Mouse (Mus musculus) megakaryocyte-erythroid progenitor cell, adult 5-6 weeks (primary cell): ENCODE results near the gene 4933424G06Rik. TPM values are rescaled to one million over a fixed set of nuclear protein-coding genes. Genes with fewer than 3 reads are reported as not detected.

Source experiments
- ATAC-seq: replicated peaks from 2 replicates; pipeline ENCODE4 v1.8.0; 2016; ENCODE audit warnings: mild to moderate bottlenecking, inconsistent platforms; ENCODE audit not compliant: severe bottlenecking, poor library complexity, low FRiP score, low TSS enrichment
- total RNA-seq, 2 experiments: library from RNA; stranded (forward) in 1 of 2; stranded (reverse) in 1 of 2; fragments of 200-1000, 215-1000 nt in 1 of 2; fragments of >200 nt in 1 of 2; fragmentation: Nextera tagmentation in 1 of 2; gene quantifications; 2 replicates each; pipeline ENCODE4 v1.2.3; 2014 to 2017

The 4933424G06Rik gene
- total RNA-seq, 2 experiments from 2014 or later: not detected

DNA sequence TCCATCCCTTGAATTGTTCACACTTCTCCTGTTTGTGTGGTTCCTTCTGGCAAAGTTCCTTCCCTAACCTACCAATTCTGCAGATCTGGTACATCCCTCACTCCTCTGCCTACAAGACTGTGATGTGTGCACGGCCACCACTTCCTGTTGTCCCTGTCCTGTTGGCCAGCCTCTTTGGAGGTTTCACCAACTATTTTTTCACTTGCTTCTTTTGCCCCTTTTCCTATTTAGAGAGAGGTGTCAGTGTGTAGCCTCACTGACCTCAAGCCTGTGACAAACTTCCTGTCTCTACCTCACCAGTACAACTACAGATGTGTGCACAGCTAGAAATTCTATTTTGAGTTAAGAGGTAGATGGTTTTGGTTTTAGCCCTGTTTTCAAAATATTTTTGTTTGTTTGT lies 97.1 kb downstream of the 4933424G06Rik start:
- no peak for ATAC-seq

Other genes with a start within 250 kb of the 4933424G06Rik start
- gene Cnnm4, start 238.5 kb upstream of the 4933424G06Rik start, total RNA-seq (2014; fragmentation: Nextera tagmentation): 2.7 and 3.3 TPM in 2 replicates
- gene Cnnm4, start 238.5 kb upstream of the 4933424G06Rik start, total RNA-seq (2017): 2.6 and 3.0 TPM in 2 replicates
- gene Cnnm3, start 198.3 kb upstream of the 4933424G06Rik start, total RNA-seq (2014; fragmentation: Nextera tagmentation): 12.6 and 15.9 TPM in 2 replicates
- gene Cnnm3, start 198.3 kb upstream of the 4933424G06Rik start, total RNA-seq (2017): 8.3 and 8.8 TPM in 2 replicates
- gene Ankrd23, start 173.3 kb upstream of the 4933424G06Rik start, total RNA-seq (2014; fragmentation: Nextera tagmentation): 2.5 and 10.5 TPM in 2 replicates
- 0.30 and 8.3 TPM in 2 replicates for gene Ankrd23, start 173.3 kb upstream of the 4933424G06Rik start, total RNA-seq (2017)
- gene Gm42417, start 170.7 kb upstream of the 4933424G06Rik start, total RNA-seq (2014; fragmentation: Nextera tagmentation): 2.4 TPM in 1 of 2 replicates, not detected in the other
- gene Gm42417, start 170.7 kb upstream of the 4933424G06Rik start, total RNA-seq (2017): 0.61 TPM in 1 of 2 replicates, not detected in the other
- gene Ankrd39, start 162.7 kb upstream of the 4933424G06Rik start, total RNA-seq (2014; fragmentation: Nextera tagmentation): 7.7 and 9.3 TPM in 2 replicates
- gene Ankrd39, start 162.7 kb upstream of the 4933424G06Rik start, total RNA-seq (2017): 3.1 and 4.0 TPM in 2 replicates
- gene Sema4c, start 151.8 kb upstream of the 4933424G06Rik start, total RNA-seq (2014; fragmentation: Nextera tagmentation): 0.17 and 1.6 TPM in 2 replicates
- 0.50 and 0.70 TPM in 2 replicates for gene Sema4c, start 151.8 kb upstream of the 4933424G06Rik start, total RNA-seq (2017)
- not detected in 2 replicates for gene Fam178b, start 27.0 kb upstream of the 4933424G06Rik start, total RNA-seq (2014; fragmentation: Nextera tagmentation)
- not detected in 2 replicates for gene Fam178b, start 27.0 kb upstream of the 4933424G06Rik start, total RNA-seq (2017)
- gene Cox5b, start 18.7 kb upstream of the 4933424G06Rik start, total RNA-seq (2014; fragmentation: Nextera tagmentation): 728 and 806 TPM in 2 replicates
- gene Cox5b, start 18.7 kb upstream of the 4933424G06Rik start, total RNA-seq (2017): 1,234 and 1,237 TPM in 2 replicates
- gene Actr1b, start 4.3 kb downstream of the 4933424G06Rik start, total RNA-seq (2014; fragmentation: Nextera tagmentation): 45.8 and 49.2 TPM in 2 replicates
- 49.1 and 51.1 TPM in 2 replicates for gene Actr1b, start 4.3 kb downstream of the 4933424G06Rik start, total RNA-seq (2017)
- 2.5 and 3.9 TPM in 2 replicates for gene Zap70, start 51.6 kb downstream of the 4933424G06Rik start, total RNA-seq (2014; fragmentation: Nextera tagmentation)
- 1.3 and 1.7 TPM in 2 replicates for gene Zap70, start 51.6 kb downstream of the 4933424G06Rik start, total RNA-seq (2017)
- gene Tmem131, start 233.5 kb downstream of the 4933424G06Rik start, total RNA-seq (2014; fragmentation: Nextera tagmentation): 53.5 and 60.2 TPM in 2 replicates
- gene Tmem131, start 233.5 kb downstream of the 4933424G06Rik start, total RNA-seq (2017): 18.3 and 31.5 TPM in 2 replicates